Mouse (Mus musculus): ENCODE measurements around the gene Dock9. TPM values are rescaled to one million over a fixed set of nuclear protein-coding genes. Genes with fewer than 3 reads are reported as not detected.

The Dock9 gene
- polyA plus RNA-seq, 1 experiment from 2014 or later = 13.6 TPM

- Histone ChIP-seq H3K9ac (ENCODE audit: low read depth, low read length) (no peak overlapping the region), H3K4me1 (ENCODE audit: control insufficient read depth, insufficient read depth, low read length) (peaks cover 3% of the 10 kb centered on the region; the same call in 1 of the 2 replicates), H3K36me3 (ENCODE audit: control insufficient read depth, insufficient read depth, low read length) (peaks cover 2% of the 10 kb centered on the region; the same call in 1 of the 2 replicates), H3K27ac (ENCODE audit: low read length) (no peak overlapping the region), H3K27me3 (replicated peaks; ENCODE audit: control insufficient read depth, insufficient read depth, low read length) (no peaks in the 10 kb centered on the region), H3K4me2 (ENCODE audit: low read depth, low read length) (no peak overlapping the region), H3K9me3 (ENCODE audit: control insufficient read depth, low read length) (no peaks in the 10 kb centered on the region), H3K4me3 (ENCODE audit: low read length) (no peak overlapping the region)
- ATAC-seq = no peak
- WGBS = 86% methylated on average over 13 of the region's 13 CpGs
Observed at GRCm38 (mm10) chr14:121559026-121559425, 238.6 kb downstream of the Dock9 start.

GRCm38 (mm10) chr14:121556401-121557315, 241.0 kb downstream of the Dock9 start:
- no peak overlapping the region for H3K4me3 ChIP-seq (ENCODE audit: low read length)
- no peaks in the 10 kb centered on the region for H3K4me1 ChIP-seq (ENCODE audit: control insufficient read depth, insufficient read depth, low read length)
- WGBS = 82% methylated on average over 21 of the region's 21 CpGs
- no peak overlapping the region for H3K27ac ChIP-seq (ENCODE audit: low read length)
- no peaks in the 10 kb centered on the region for H3K9me3 ChIP-seq (ENCODE audit: control insufficient read depth, low read length)
- no peak overlapping the region for H3K4me2 ChIP-seq (ENCODE audit: low read depth, low read length)
- no peak for ATAC-seq
- no peak overlapping the region for H3K9ac ChIP-seq (ENCODE audit: low read depth, low read length)
- no peaks in the 10 kb centered on the region; the same call in 1 of the 2 replicates for H3K36me3 ChIP-seq (ENCODE audit: control insufficient read depth, insufficient read depth, low read length)
- H3K27me3 ChIP-seq (replicated peaks; ENCODE audit: control insufficient read depth, insufficient read depth, low read length) = no peaks in the 10 kb centered on the region

GRCm38 (mm10) chr14:121553785-121554184, 243.9 kb downstream of the Dock9 start:
- H3K27ac ChIP-seq (ENCODE audit: low read length) = no peak overlapping the region
- no peak; the same call in 1 of the 2 replicates for ATAC-seq
- H3K36me3 ChIP-seq (ENCODE audit: control insufficient read depth, insufficient read depth, low read length) = peaks cover 2% of the 10 kb centered on the region
- H3K27me3 ChIP-seq (replicated peaks; ENCODE audit: control insufficient read depth, insufficient read depth, low read length) = no peaks in the 10 kb centered on the region
- H3K9ac ChIP-seq (ENCODE audit: low read depth, low read length) = no peak overlapping the region
- H3K4me2 ChIP-seq (ENCODE audit: low read depth, low read length) = no peak overlapping the region
- no peaks in the 10 kb centered on the region for H3K4me1 ChIP-seq (ENCODE audit: control insufficient read depth, insufficient read depth, low read length)
- no peaks in the 10 kb centered on the region for H3K9me3 ChIP-seq (ENCODE audit: control insufficient read depth, low read length)
- no peak overlapping the region for H3K4me3 ChIP-seq (ENCODE audit: low read length)

GRCm38 (mm10) chr14:121552586-121552985, 245.1 kb downstream of the Dock9 start:
- Histone ChIP-seq H3K4me2 (ENCODE audit: low read depth, low read length) (no peak overlapping the region), H3K4me3 (ENCODE audit: low read length) (no peak overlapping the region), H3K27ac (ENCODE audit: low read length) (no peak overlapping the region), H3K4me1 (ENCODE audit: control insufficient read depth, insufficient read depth, low read length) (no peaks in the 10 kb centered on the region), H3K27me3 (replicated peaks; ENCODE audit: control insufficient read depth, insufficient read depth, low read length) (no peaks in the 10 kb centered on the region), H3K36me3 (ENCODE audit: control insufficient read depth, insufficient read depth, low read length) (peaks cover 2% of the 10 kb centered on the region), H3K9ac (ENCODE audit: low read depth, low read length) (no peak overlapping the region), H3K9me3 (ENCODE audit: control insufficient read depth, low read length) (no peaks in the 10 kb centered on the region)
- WGBS = 82% methylated on average over 5 of the region's 5 CpGs
- no peak for ATAC-seq

GRCm38 (mm10) chr14:121549834-121550233, 247.8 kb downstream of the Dock9 start:
- Histone ChIP-seq H3K9me3 (ENCODE audit: control insufficient read depth, low read length) (no peaks in the 10 kb centered on the region), H3K4me3 (ENCODE audit: low read length) (no peak overlapping the region), H3K27ac (ENCODE audit: low read length) (no peak overlapping the region), H3K4me2 (ENCODE audit: low read depth, low read length) (no peak overlapping the region), H3K9ac (ENCODE audit: low read depth, low read length) (no peak overlapping the region), H3K36me3 (ENCODE audit: control insufficient read depth, insufficient read depth, low read length) (peaks cover 12% of the 10 kb centered on the region; the same call in 1 of the 2 replicates), H3K27me3 (replicated peaks; ENCODE audit: control insufficient read depth, insufficient read depth, low read length) (no peaks in the 10 kb centered on the region), H3K4me1 (ENCODE audit: control insufficient read depth, insufficient read depth, low read length) (no peaks in the 10 kb centered on the region)
- 81% methylated on average over 6 of the region's 6 CpGs for WGBS
- ATAC-seq = 0 out of 2 replicates have a peak, but pooled peaks have one; percentile 26

GRCm38 (mm10) chr14:121547745-121548144, 249.9 kb downstream of the Dock9 start:
- no peaks in the 10 kb centered on the region for H3K9me3 ChIP-seq (ENCODE audit: control insufficient read depth, low read length)
- no peaks in the 10 kb centered on the region for H3K4me1 ChIP-seq (ENCODE audit: control insufficient read depth, insufficient read depth, low read length)
- no peak overlapping the region for H3K27ac ChIP-seq (ENCODE audit: low read length)
- H3K9ac ChIP-seq (ENCODE audit: low read depth, low read length) = no peak overlapping the region
- 52% methylated on average over 7 of the region's 7 CpGs for WGBS
- peaks cover 14% of the 10 kb centered on the region; the same call in 1 of the 2 replicates for H3K36me3 ChIP-seq (ENCODE audit: control insufficient read depth, insufficient read depth, low read length)
- H3K27me3 ChIP-seq (replicated peaks; ENCODE audit: control insufficient read depth, insufficient read depth, low read length) = no peaks in the 10 kb centered on the region
- H3K4me3 ChIP-seq (ENCODE audit: low read length) = no peak overlapping the region
- no peak overlapping the region for H3K4me2 ChIP-seq (ENCODE audit: low read depth, low read length)
- ATAC-seq = no peak

GRCm38 (mm10) chr14:121546621-121547020, 251.0 kb downstream of the Dock9 start:
- H3K4me1 ChIP-seq (ENCODE audit: control insufficient read depth, insufficient read depth, low read length) = no peaks in the 10 kb centered on the region
- ATAC-seq = no peak
- H3K27ac ChIP-seq (ENCODE audit: low read length) = no peak overlapping the region
- H3K36me3 ChIP-seq (ENCODE audit: control insufficient read depth, insufficient read depth, low read length) = peaks cover 14% of the 10 kb centered on the region; the same call in 1 of the 2 replicates
- H3K27me3 ChIP-seq (replicated peaks; ENCODE audit: control insufficient read depth, insufficient read depth, low read length) = no peaks in the 10 kb centered on the region
- H3K9me3 ChIP-seq (ENCODE audit: control insufficient read depth, low read length) = no peaks in the 10 kb centered on the region
- 87% methylated on average over 5 of the region's 5 CpGs for WGBS
- H3K4me3 ChIP-seq (ENCODE audit: low read length) = no peak overlapping the region
- H3K9ac ChIP-seq (ENCODE audit: low read depth, low read length) = no peak overlapping the region
- no peak overlapping the region for H3K4me2 ChIP-seq (ENCODE audit: low read depth, low read length)

GRCm38 (mm10) chr14:121545551-121546331, 251.9 kb downstream of the Dock9 start:
- Histone ChIP-seq H3K4me1 (ENCODE audit: control insufficient read depth, insufficient read depth, low read length) (no peaks in the 10 kb centered on the region), H3K9ac (ENCODE audit: low read depth, low read length) (no peak overlapping the region), H3K27me3 (replicated peaks; ENCODE audit: control insufficient read depth, insufficient read depth, low read length) (no peaks in the 10 kb centered on the region), H3K4me3 (ENCODE audit: low read length) (no peak overlapping the region), H3K27ac (ENCODE audit: low read length) (no peak overlapping the region), H3K4me2 (ENCODE audit: low read depth, low read length) (no peak overlapping the region), H3K36me3 (ENCODE audit: control insufficient read depth, insufficient read depth, low read length) (peaks cover 20% of the 10 kb centered on the region; the same call in 1 of the 2 replicates), H3K9me3 (ENCODE audit: control insufficient read depth, low read length) (no peaks in the 10 kb centered on the region)
- 87% methylated on average over 14 of the region's 14 CpGs for WGBS
- no peak for ATAC-seq

GRCm38 (mm10) chr14:121541262-121541661, 256.4 kb downstream of the Dock9 start:
- ATAC-seq = peak; percentile 77
- peak overlapping the region; percentile 37; the same call in 1 of the 2 replicates for H3K4me2 ChIP-seq (ENCODE audit: low read depth, low read length)
- H3K9me3 ChIP-seq (ENCODE audit: control insufficient read depth, low read length) = no peaks in the 10 kb centered on the region

More at GRCm38 (mm10) chr14:121541262-121541661, 256.4 kb downstream of the Dock9 start:
- Histone ChIP-seq H3K36me3 (ENCODE audit: control insufficient read depth, insufficient read depth, low read length) (peaks cover 15% of the 10 kb centered on the region; the same call in 1 of the 2 replicates), H3K9ac (ENCODE audit: low read depth, low read length) (no peak overlapping the region), H3K4me1 (ENCODE audit: control insufficient read depth, insufficient read depth, low read length) (peaks cover 2% of the 10 kb centered on the region; the same call in 1 of the 2 replicates), H3K27ac (ENCODE audit: low read length) (no peak overlapping the region), H3K4me3 (ENCODE audit: low read length) (no peak overlapping the region), H3K27me3 (replicated peaks; ENCODE audit: control insufficient read depth, insufficient read depth, low read length) (no peaks in the 10 kb centered on the region)
- WGBS = 53% methylated on average over 7 of the region's 7 CpGs
